Mouse (Mus musculus) adrenal gland, adult 2 months (tissue): ENCODE data around the gene Kifc3. TPM values are rescaled to one million over a fixed set of nuclear protein-coding genes. Genes with fewer than 3 reads are reported as not detected.

Experiments
- DNase-seq: peaks from one replicate; pipeline ENCODE4 v3.0.0; 2021
- polyA plus RNA-seq: library from polyadenylated mRNA; depleted of rRNA; stranded (reverse); fragments of >200 nt; gene quantifications from 2 replicates; pipeline ENCODE4 v1.2.3, GENCODE M21; 2012
- total RNA-seq, 2 experiments: library from RNA; stranded (reverse); gene quantifications; 2 replicates each; pipeline ENCODE4 v1.2.3; 2021

The Kifc3 gene
- total and polyA plus RNA-seq, 3 experiments: 134 to 330 (median 144) TPM

- DNase-seq: no peak
Observed at GRCm38 (mm10) chr8:95156108-95156507, 46.5 kb downstream of the Kifc3 start.

- DNase-seq: peak; percentile 57
Observed at GRCm38 (mm10) chr8:95155361-95155760, 47.3 kb downstream of the Kifc3 start.

- peak; percentile 50 for DNase-seq
Observed at GRCm38 (mm10) chr8:95154654-95155053, 48.0 kb downstream of the Kifc3 start.

DNA sequence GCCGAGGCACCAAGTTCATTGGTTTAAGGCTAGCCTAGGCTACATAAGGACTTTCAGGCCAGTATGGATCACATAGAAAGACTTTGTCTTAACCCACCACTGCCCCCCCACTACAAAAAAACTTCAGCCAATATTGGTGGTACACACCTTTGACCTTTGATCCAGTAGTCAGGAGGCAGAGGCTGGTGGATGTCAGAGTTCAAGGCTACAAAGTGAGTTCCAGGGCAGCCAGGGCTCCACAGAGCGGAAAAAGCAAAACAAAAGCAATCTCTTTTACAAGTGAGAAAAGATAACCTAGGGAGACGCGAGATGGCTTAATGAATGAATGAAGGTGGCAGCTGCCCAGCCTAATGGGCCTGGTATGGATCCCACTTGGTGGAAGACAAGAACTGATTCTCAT, 48.6 kb downstream of the Kifc3 start:
- DNase-seq: no peak

DNA sequence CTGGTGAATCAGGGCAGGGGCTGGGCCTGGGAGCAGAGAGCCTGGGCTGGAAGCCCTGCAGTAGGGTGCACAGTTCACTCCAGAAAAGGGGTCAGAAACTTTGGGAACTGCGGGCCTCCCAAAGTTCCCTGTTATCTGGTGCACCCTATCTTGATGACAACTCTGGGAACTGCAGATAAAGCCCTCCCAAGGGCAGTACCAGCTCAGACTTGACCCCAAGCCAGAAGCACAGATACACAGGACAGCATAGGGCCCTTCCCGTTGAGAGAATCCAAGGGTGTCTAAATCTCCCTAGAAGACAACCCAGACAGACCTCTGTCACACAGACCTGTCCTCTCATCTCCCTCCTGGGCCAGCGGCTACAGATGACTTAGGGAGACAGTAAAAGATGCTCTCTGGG, 52.0 kb downstream of the Kifc3 start:
- DNase-seq: peak; percentile 48

GRCm38 (mm10) chr8:95149426-95149825, 53.2 kb downstream of the Kifc3 start:
- no peak for DNase-seq

GRCm38 (mm10) chr8:95146846-95147245, 55.8 kb downstream of the Kifc3 start:
- DNase-seq: no peak

DNA sequence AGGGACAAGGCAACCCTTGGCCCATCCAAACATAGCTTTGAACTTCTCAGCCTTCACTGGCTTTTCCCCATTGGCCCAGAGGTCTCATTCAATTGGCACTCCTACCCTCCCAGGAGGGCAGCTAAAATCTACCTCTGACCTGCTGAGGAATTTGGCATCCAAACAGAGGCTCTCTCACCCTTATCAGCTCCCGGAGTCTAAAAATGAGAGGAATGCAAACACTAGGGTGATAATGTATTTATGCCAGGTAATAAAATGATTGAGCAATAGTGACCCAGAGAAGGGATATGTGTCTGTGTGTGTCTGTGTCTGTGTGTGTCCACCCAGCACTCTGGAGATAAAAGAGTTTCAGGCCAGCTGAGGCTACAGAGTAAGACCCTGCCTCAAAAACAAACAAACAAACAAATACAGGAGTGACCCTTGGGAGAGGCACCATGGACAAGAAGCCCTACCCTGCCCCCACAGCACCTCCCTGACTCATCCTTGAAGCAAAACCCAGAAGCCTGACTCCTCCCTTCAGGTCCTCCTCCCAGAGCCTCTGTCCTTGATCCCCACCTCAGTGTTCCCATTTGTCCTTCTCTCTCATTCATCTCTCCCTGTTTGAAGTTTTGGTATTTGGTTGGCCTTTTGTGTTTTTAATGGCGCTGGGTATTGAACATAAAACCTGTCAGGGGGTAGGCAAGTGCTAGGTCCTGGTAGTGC, 56.4 kb downstream of the Kifc3 start:
- peak; percentile 62 for DNase-seq

DNA sequence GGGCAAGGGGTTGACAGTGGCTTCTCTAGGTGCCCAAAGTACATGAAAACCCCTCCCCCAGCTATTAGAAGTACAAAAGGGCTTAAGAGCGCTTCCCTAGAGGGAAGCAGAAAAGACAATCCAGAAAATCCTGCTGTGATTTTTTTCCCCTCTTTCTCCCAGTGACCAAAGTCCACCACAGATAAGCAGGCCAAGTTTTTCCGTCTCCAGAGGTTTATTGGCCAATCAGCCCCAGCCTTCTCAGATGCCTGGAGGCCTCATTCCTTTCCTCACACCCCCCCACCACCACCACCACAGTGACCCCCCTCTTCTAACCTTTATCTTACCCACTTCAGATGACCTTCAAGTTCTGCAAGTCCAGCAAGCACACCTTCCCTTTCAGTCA, 58.0 kb downstream of the Kifc3 start:
- DNase-seq: no peak

DNA sequence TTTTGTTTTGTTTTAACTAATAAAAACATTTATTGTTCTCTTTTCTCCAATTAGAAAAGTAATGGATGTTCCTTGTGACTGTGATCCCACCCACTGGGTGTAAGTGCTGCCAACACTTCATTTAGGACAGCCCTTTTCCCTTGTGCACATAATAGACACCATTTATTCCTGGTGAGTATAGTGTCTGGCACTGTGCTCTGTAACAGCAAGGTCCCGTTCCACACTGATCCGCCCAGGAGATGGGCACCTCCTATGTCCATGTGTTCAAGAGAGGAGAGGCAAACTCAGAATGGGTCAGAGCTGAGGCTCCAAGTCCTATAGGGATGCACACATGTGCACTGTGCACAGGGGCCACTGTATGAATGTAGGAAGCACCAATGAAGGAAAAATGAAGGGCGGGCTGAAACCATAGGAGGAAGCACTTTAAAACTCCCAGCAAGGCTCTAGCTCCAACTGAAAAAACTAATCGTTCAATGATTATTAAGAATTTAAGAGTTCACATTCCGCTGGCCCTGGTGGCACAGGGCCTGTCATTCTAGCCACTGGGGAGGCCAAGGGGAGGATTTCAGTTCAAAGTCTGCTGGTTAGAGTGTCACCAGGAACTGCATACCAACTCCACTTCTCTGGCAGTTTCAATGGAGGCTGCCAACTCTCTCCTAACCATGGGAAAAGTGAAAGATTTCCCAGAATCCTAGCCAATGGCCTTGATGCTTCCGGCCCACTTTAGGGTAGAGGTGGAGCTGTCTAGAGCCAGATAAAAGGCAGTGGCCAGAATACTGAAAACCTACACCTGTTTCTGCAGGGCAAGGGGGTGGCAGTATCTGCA, 58.6 kb downstream of the Kifc3 start:
- DNase-seq: peak; percentile 39

GRCm38 (mm10) chr8:95142985-95143804, 59.4 kb downstream of the Kifc3 start:
- peak; percentile 54 for DNase-seq

DNA sequence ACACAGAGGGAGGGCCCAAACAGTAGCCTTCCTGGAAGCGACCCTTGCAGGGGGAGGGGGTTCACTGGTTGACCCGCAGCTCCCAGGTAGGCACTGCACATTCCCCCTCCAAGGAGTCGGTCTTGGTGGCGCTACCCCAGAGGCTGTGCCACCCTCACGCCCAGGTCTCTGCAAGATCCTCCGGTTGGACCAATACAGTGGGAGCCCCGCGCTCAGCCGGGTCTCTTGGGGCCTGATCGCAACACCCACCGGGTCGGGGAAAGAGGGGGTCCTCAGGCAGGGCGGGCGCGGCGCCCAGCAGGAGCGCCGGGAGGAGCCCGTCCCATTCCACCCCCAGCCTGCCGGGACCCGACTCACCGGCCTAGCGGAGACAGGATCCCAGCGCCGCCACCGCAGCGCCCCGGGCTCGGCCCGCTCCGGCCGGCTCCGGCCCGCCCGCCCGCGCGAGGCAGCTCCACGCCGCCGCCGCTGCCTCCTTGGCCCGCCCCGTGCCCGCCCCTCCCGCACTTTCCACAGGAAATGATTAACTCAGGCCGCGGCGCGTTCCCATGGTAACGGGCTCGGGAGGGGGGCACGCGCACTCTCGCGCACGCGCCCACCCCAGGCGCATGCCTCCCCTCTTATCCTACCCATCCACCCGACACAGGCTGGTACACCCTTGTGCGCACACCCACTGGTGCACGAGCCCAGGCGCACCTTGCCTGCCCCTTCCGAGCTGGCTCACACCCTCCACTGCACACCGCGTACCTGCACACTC, 60.4 kb downstream of the Kifc3 start:
- peak; percentile 87 for DNase-seq

DNA sequence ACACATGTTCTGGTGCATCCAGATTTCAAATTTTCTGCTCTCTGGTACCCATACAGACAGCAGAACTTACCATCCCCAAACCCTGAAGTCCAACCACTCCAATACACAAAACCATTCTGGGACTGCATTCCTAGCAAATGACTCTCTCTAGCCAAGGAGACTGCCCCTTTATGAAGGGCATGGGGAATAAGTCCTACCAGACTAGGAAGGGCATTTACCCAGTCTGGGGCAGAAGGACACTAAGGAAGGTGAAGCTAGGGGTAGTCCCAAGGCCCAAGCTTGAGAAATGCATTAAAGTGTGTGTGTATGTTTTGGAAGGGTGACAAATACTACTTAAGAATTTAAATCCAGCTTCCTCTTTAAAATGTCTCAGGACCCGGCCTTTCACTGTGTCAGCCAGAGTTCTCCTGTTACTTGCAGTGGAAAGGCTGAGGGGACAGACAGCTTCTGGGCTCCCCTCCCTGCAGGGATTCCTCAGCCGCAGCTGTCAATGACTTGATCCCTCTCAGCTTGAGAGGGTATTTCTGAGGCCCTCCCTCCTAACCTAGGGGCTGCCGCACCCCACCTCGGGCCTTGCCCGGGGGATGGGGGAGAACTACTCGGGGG, 61.0 kb downstream of the Kifc3 start:
- peak; percentile 55 for DNase-seq

DNA sequence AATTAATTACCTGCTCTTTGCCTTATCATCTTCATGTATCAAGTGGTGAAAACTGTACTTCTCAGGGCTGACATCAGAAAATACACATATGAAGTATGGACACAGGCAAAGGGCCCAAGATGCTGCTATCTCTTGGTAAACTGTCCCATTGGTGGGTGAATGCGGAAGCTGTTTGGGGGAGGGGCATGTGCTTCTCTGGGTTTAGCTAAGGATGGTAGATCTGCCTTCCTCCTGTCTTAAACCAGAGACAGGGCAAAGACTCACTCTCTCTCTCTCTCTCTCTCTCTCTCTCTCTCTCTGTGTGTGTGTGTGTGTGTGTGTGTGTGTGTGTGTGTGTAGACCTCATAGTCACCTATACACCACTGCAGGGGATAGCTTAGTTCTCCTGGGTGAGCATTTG, 61.6 kb downstream of the Kifc3 start:
- DNase-seq: no peak

DNA sequence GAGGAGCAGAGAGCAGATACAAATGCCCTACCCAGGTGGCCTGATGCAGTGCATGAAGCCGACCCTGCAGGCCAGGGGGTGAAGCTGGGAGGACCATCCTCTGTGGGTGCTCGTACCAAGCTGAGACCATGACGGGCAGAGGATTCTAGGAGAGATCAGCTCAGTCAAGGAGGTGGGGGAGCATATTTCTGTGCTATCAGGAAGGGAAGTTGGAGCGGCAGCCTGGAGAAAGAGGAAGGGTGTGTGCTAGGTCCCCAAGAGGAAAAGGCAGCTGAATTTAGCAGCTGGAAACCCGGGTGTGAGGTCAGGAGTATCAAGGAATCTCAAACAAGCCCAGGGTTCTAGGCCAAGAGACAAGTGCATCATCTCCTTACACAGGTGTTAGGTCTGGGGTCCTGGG, 62.1 kb downstream of the Kifc3 start:
- no peak for DNase-seq

DNA sequence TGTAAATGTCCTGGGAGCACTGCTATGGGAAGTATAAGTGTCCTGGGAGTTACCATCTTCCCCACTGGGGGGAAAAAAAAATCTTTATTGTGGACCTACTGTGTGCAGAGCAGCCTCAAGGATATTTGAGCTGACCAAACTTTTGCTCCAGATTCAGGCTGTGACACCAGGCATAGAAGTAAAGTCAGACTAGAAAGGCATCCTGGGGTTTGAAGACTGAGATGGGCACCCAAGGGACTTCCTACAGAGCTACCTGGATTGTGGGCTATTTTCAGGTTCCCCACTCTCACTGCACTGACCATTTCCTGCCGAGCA, 63.6 kb downstream of the Kifc3 start:
- no peak for DNase-seq

DNA sequence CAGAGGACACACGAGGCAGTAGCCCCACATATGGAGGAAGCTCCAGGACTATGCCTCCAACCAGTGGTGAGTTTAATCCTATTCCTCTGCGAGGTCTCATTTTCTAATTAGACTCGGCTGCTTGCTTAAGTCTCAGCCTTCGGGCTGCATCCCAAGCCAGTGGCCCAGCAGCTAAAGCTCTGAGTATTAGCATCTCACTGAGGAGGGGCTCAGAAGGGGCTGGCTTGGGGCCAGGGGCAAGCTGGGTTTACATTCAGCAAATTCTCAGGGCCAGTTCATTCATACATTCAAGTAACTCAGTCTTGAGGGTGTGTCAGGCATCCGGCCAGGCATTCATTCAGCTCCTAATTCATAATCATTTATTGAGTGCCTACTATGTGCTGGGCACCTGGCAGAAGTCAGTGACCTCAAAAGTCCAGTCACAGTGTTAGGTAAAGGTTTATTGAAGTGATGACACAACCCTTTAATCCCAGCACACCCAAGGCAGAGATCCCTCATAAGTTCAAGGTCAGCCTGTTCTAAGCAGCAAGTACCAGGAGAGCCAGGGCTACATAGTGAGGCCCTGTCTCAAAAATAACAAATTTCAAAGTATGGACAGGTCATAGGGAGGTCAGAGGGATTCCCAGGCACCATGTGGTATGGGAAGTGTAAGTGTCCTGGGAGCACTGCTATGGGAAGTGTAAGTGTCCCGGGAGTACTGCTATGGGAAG, 64.1 kb downstream of the Kifc3 start:
- DNase-seq: no peak

GRCm38 (mm10) chr8:95137641-95138098, 64.9 kb downstream of the Kifc3 start:
- DNase-seq: peak; percentile 63

GRCm38 (mm10) chr8:95137201-95137600, 65.4 kb downstream of the Kifc3 start:
- DNase-seq: no peak

- peak; percentile 52 for DNase-seq
Observed at GRCm38 (mm10) chr8:95136218-95136617, 66.4 kb downstream of the Kifc3 start.

GRCm38 (mm10) chr8:95135242-95135641, 67.4 kb downstream of the Kifc3 start:
- DNase-seq: no peak
